Mouse (Mus musculus): ENCODE measurements around the gene Asna1. TPM values are rescaled to one million over a fixed set of nuclear protein-coding genes. Genes with fewer than 3 reads are reported as not detected.

Asna1 gene
- polyA plus RNA-seq, 1 experiment from 2014 or later, result 83.1 TPM

GRCm38 (mm10) chr8:84985049-84985683, 39.9 kb downstream of the Asna1 start:
- Histone ChIP-seq H3K36me3 (ENCODE audit: insufficient read depth, low read length) (no peaks in the 10 kb centered on the region), H3K4me2 (replicated peaks; ENCODE audit: low read depth, low read length) (peak overlapping the region; percentile 91), H3K9ac (replicated peaks; ENCODE audit: low read depth) (peak overlapping the region; percentile 62), H3K27me3 (replicated peaks; ENCODE audit: insufficient read depth, low read length) (no peaks in the 10 kb centered on the region), H3K27ac (ENCODE audit: low read length) (peak overlapping the region; percentile 92), H3K9me3 (ENCODE audit: low read length) (no peaks in the 10 kb centered on the region), H3K4me3 (ENCODE audit: low read depth, low read length) (peak overlapping the region; percentile 45), H3K4me1 (ENCODE audit: insufficient read depth, low read depth, low read length) (peaks cover 59% of the 10 kb centered on the region)
- DNase-seq (ENCODE audit: low spot score) (peak; percentile 75), ATAC-seq (no peak; the same call in 1 of the 2 replicates)
- under 1% methylated on average over 23 of the region's 23 CpGs for WGBS
- TF ChIP-seq CTCF (IDR thresholded peaks at IDR 0.05), result no peak
- no peak for TF ChIP-seq EP300 (IDR thresholded peaks at IDR 0.05)

- H3K9me3 ChIP-seq (ENCODE audit: low read length), result no peaks in the 10 kb centered on the region
- H3K27ac ChIP-seq (ENCODE audit: low read length), result peak overlapping the region; percentile 92
- peaks cover 60% of the 10 kb centered on the region for H3K4me1 ChIP-seq (ENCODE audit: insufficient read depth, low read depth, low read length)
- ATAC-seq (peak; percentile 40), DNase-seq (ENCODE audit: low spot score) (peak; percentile 87)
- peak overlapping the region; percentile 62; the same call in 1 of the 2 replicates for H3K9ac ChIP-seq (replicated peaks; ENCODE audit: low read depth)
- TF ChIP-seq EP300 (IDR thresholded peaks at IDR 0.05) (peak; percentile 84), CTCF (IDR thresholded peaks at IDR 0.05) (no peak)
- H3K27me3 ChIP-seq (replicated peaks; ENCODE audit: insufficient read depth, low read length), result no peaks in the 10 kb centered on the region
- WGBS, result 6% methylated on average over 16 of the region's 16 CpGs
- peak overlapping the region; percentile 45 for H3K4me3 ChIP-seq (ENCODE audit: low read depth, low read length)
- no peaks in the 10 kb centered on the region for H3K36me3 ChIP-seq (ENCODE audit: insufficient read depth, low read length)
- H3K4me2 ChIP-seq (replicated peaks; ENCODE audit: low read depth, low read length), result peak overlapping the region; percentile 91
These were observed 40.6 kb downstream of the Asna1 start for GRCm38 (mm10) chr8:84984294-84985048.

GRCm38 (mm10) chr8:84982499-84983011, 42.5 kb downstream of the Asna1 start:
- Histone ChIP-seq H3K9me3 (ENCODE audit: low read length) (no peaks in the 10 kb centered on the region), H3K4me1 (ENCODE audit: insufficient read depth, low read depth, low read length) (peaks cover 62% of the 10 kb centered on the region), H3K27me3 (replicated peaks; ENCODE audit: insufficient read depth, low read length) (no peaks in the 10 kb centered on the region), H3K36me3 (ENCODE audit: insufficient read depth, low read length) (no peaks in the 10 kb centered on the region), H3K27ac (ENCODE audit: low read length) (peak overlapping the region; percentile 99), H3K9ac (replicated peaks; ENCODE audit: low read depth) (no peak overlapping the region), H3K4me3 (ENCODE audit: low read depth, low read length) (no peak overlapping the region), H3K4me2 (replicated peaks; ENCODE audit: low read depth, low read length) (no peak overlapping the region)
- 44% methylated on average over 3 of the region's 3 CpGs for WGBS
- no peak for DNase-seq (ENCODE audit: low spot score)
- no peak for ATAC-seq
- no peak for TF ChIP-seq EP300 (IDR thresholded peaks at IDR 0.05)
- TF ChIP-seq CTCF (IDR thresholded peaks at IDR 0.05), result no peak

- H3K4me3 ChIP-seq (ENCODE audit: low read depth, low read length), result no peak overlapping the region
- H3K9ac ChIP-seq (replicated peaks; ENCODE audit: low read depth), result no peak overlapping the region
- no peak for TF ChIP-seq CTCF (IDR thresholded peaks at IDR 0.05)
- TF ChIP-seq EP300 (IDR thresholded peaks at IDR 0.05), result 0 out of 2 replicates have a peak, but pooled peaks have one; percentile 19
- H3K27ac ChIP-seq (ENCODE audit: low read length), result peak overlapping the region; percentile 99
- ATAC-seq (no peak), DNase-seq (ENCODE audit: low spot score) (peak; percentile 72)
- no peaks in the 10 kb centered on the region for H3K27me3 ChIP-seq (replicated peaks; ENCODE audit: insufficient read depth, low read length)
- H3K4me2 ChIP-seq (replicated peaks; ENCODE audit: low read depth, low read length), result peak overlapping the region; percentile 89
- H3K9me3 ChIP-seq (ENCODE audit: low read length), result no peaks in the 10 kb centered on the region
- no peaks in the 10 kb centered on the region for H3K36me3 ChIP-seq (ENCODE audit: insufficient read depth, low read length)
- H3K4me1 ChIP-seq (ENCODE audit: insufficient read depth, low read depth, low read length), result peaks cover 62% of the 10 kb centered on the region
- WGBS, result 57% methylated on average over 15 of the region's 15 CpGs
These were observed 43.2 kb downstream of the Asna1 start for GRCm38 (mm10) chr8:84981644-84982498.

GRCm38 (mm10) chr8:84980622-84981358, 44.3 kb downstream of the Asna1 start:
- Histone ChIP-seq H3K4me3 (ENCODE audit: low read depth, low read length) (peak overlapping the region; percentile 33; the same call in 1 of the 2 replicates), H3K36me3 (ENCODE audit: insufficient read depth, low read length) (no peaks in the 10 kb centered on the region), H3K27ac (ENCODE audit: low read length) (peak overlapping the region; percentile 99), H3K9me3 (ENCODE audit: low read length) (no peaks in the 10 kb centered on the region), H3K4me2 (replicated peaks; ENCODE audit: low read depth, low read length) (peak overlapping the region; percentile 89), H3K4me1 (ENCODE audit: insufficient read depth, low read depth, low read length) (peaks cover 55% of the 10 kb centered on the region), H3K27me3 (replicated peaks; ENCODE audit: insufficient read depth, low read length) (no peaks in the 10 kb centered on the region), H3K9ac (replicated peaks; ENCODE audit: low read depth) (peak overlapping the region; percentile 48; the same call in 1 of the 2 replicates)
- TF ChIP-seq EP300 (IDR thresholded peaks at IDR 0.05) (peak; percentile 79), CTCF (IDR thresholded peaks at IDR 0.05) (no peak)
- DNase-seq (ENCODE audit: low spot score) (peak; percentile 93), ATAC-seq (no peak)
- 22% methylated on average over 11 of the region's 11 CpGs for WGBS
